Mouse (Mus musculus): ENCODE results near the gene Amh. TPM values are rescaled to one million over a fixed set of nuclear protein-coding genes. Genes with fewer than 3 reads are reported as not detected.
"Not testable (repeated sequence)": the region's sequence is repeated elsewhere in the genome, so short reads cannot be mapped to it uniquely, and the experiment has no call there.

Amh gene
- polyA plus RNA-seq, 1 experiment from 2014 or later: not detected

GRCm38 (mm10) chr10:80810084-80810483 is 5.0 kb downstream of the Amh start:
- ATAC-seq: no peak
- H3K4me2 ChIP-seq (ENCODE audit: low read length): no peak overlapping the region
- H3K9ac ChIP-seq (replicated peaks; ENCODE audit: low read depth, low read length): no peak overlapping the region
- H3K4me1 ChIP-seq (replicated peaks; ENCODE audit: control insufficient read depth, insufficient read depth, low read length): peaks cover 26% of the 10 kb centered on the region
- no peak overlapping the region for H3K4me3 ChIP-seq (replicated peaks; ENCODE audit: low read length)
- no peak overlapping the region for H3K27ac ChIP-seq (ENCODE audit: low read length)
- H3K27me3 ChIP-seq (replicated peaks; ENCODE audit: control insufficient read depth, insufficient read depth, low read length): peaks cover 25% of the 10 kb centered on the region
- no peaks in the 10 kb centered on the region for H3K9me3 ChIP-seq (ENCODE audit: control insufficient read depth, low read length)
- H3K36me3 ChIP-seq (ENCODE audit: control insufficient read depth, insufficient read depth): no peaks in the 10 kb centered on the region
- 5% methylated on average over 20 of the region's 20 CpGs for WGBS

- no peak for ATAC-seq
Observed at GRCm38 (mm10) chr10:80812391-80813041, 7.5 kb downstream of the Amh start.

GRCm38 (mm10) chr10:80813366-80813765 is 8.3 kb downstream of the Amh start, which contains the start of gene Jsrp1:
Jsrp1 (minus strand) TSS chr10:80813498.
- Histone ChIP-seq H3K9me3 (ENCODE audit: control insufficient read depth, low read length) (no peaks in the 10 kb centered on the region), H3K36me3 (ENCODE audit: control insufficient read depth, insufficient read depth) (no peaks in the 10 kb centered on the region), H3K4me1 (replicated peaks; ENCODE audit: control insufficient read depth, insufficient read depth, low read length) (peaks cover 7% of the 10 kb centered on the region; the same call in 1 of the 2 replicates), H3K27me3 (replicated peaks; ENCODE audit: control insufficient read depth, insufficient read depth, low read length) (peaks cover 21% of the 10 kb centered on the region), H3K4me2 (ENCODE audit: low read length) (no peak within 1 kb of the TSS), H3K4me3 (replicated peaks; ENCODE audit: low read length) (no peak within 1 kb of the TSS), H3K9ac (replicated peaks; ENCODE audit: low read depth, low read length) (no peak within 1 kb of the TSS), H3K27ac (ENCODE audit: low read length) (no peak within 1 kb of the TSS)
- ATAC-seq: no peak
- WGBS: 82% methylated on average over 4 of the region's 4 CpGs

More at GRCm38 (mm10) chr10:80812391-80813041, 7.5 kb downstream of the Amh start:
- no peak overlapping the region for H3K27ac ChIP-seq (ENCODE audit: low read length)
- no peak overlapping the region for H3K4me3 ChIP-seq (replicated peaks; ENCODE audit: low read length)
- peaks cover 12% of the 10 kb centered on the region; the same call in 1 of the 2 replicates for H3K4me1 ChIP-seq (replicated peaks; ENCODE audit: control insufficient read depth, insufficient read depth, low read length)
- no peaks in the 10 kb centered on the region for H3K9me3 ChIP-seq (ENCODE audit: control insufficient read depth, low read length)
- WGBS: 69% methylated on average over 5 of the region's 5 CpGs
- peaks cover 25% of the 10 kb centered on the region for H3K27me3 ChIP-seq (replicated peaks; ENCODE audit: control insufficient read depth, insufficient read depth, low read length)
- H3K4me2 ChIP-seq (ENCODE audit: low read length): no peak overlapping the region
- H3K9ac ChIP-seq (replicated peaks; ENCODE audit: low read depth, low read length): no peak overlapping the region
- H3K36me3 ChIP-seq (ENCODE audit: control insufficient read depth, insufficient read depth): no peaks in the 10 kb centered on the region

DNA sequence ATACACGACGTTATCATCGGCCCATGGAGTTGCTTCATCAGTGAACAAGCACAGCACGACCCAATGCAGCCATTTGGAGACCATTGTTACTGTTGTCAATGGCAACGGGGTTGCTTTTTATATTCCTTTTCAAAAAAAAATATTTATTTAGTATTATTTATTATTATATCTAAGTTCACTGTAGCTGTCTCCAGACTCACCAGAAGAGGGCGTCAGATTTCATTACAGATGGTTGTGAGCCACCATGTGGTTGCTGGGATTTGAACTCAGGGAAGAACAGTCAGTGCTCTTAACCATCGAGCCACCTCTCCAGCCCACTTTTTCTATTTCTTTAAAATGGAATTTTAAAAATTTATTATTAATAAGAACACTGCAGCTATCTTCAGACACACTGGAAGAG is 9.8 kb downstream of the Amh start:
- no peaks in the 10 kb centered on the region for H3K36me3 ChIP-seq (ENCODE audit: control insufficient read depth, insufficient read depth)
- no peak for ATAC-seq
- H3K27me3 ChIP-seq (replicated peaks; ENCODE audit: control insufficient read depth, insufficient read depth, low read length): peaks cover 9% of the 10 kb centered on the region
- 65% methylated on average over 7 of the region's 7 CpGs for WGBS
- H3K4me3 ChIP-seq (replicated peaks; ENCODE audit: low read length): no peak overlapping the region
- no peaks in the 10 kb centered on the region for H3K9me3 ChIP-seq (ENCODE audit: control insufficient read depth, low read length)
- no peaks in the 10 kb centered on the region for H3K4me1 ChIP-seq (replicated peaks; ENCODE audit: control insufficient read depth, insufficient read depth, low read length)
- H3K9ac ChIP-seq (replicated peaks; ENCODE audit: low read depth, low read length): no peak overlapping the region
- H3K27ac ChIP-seq (ENCODE audit: low read length): no peak overlapping the region
- no peak overlapping the region for H3K4me2 ChIP-seq (ENCODE audit: low read length)

GRCm38 (mm10) chr10:80816303-80816702 is 11.3 kb downstream of the Amh start:
- WGBS: 86% methylated on average over 3 of the region's 3 CpGs
- not testable (repeated sequence) for H3K9me3 ChIP-seq (ENCODE audit: control insufficient read depth, low read length); H3K36me3 ChIP-seq (ENCODE audit: control insufficient read depth, insufficient read depth); H3K27me3 ChIP-seq (replicated peaks; ENCODE audit: control insufficient read depth, insufficient read depth, low read length); ATAC-seq; H3K27ac ChIP-seq (ENCODE audit: low read length); H3K4me2 ChIP-seq (ENCODE audit: low read length); H3K4me1 ChIP-seq (replicated peaks; ENCODE audit: control insufficient read depth, insufficient read depth, low read length); H3K4me3 ChIP-seq (replicated peaks; ENCODE audit: low read length); H3K9ac ChIP-seq (replicated peaks; ENCODE audit: low read depth, low read length)

GRCm38 (mm10) chr10:80817164-80817563 is 12.1 kb downstream of the Amh start:
- WGBS: 72% methylated on average over 2 of the region's 2 CpGs
- Histone ChIP-seq H3K4me3 (replicated peaks; ENCODE audit: low read length) (no peak overlapping the region), H3K27ac (ENCODE audit: low read length) (no peak overlapping the region), H3K36me3 (ENCODE audit: control insufficient read depth, insufficient read depth) (no peaks in the 10 kb centered on the region), H3K9me3 (ENCODE audit: control insufficient read depth, low read length) (no peaks in the 10 kb centered on the region), H3K27me3 (replicated peaks; ENCODE audit: control insufficient read depth, insufficient read depth, low read length) (no peaks in the 10 kb centered on the region), H3K4me1 (replicated peaks; ENCODE audit: control insufficient read depth, insufficient read depth, low read length) (no peaks in the 10 kb centered on the region), H3K4me2 (ENCODE audit: low read length) (no peak overlapping the region), H3K9ac (replicated peaks; ENCODE audit: low read depth, low read length) (no peak overlapping the region)
- no peak for ATAC-seq

DNA sequence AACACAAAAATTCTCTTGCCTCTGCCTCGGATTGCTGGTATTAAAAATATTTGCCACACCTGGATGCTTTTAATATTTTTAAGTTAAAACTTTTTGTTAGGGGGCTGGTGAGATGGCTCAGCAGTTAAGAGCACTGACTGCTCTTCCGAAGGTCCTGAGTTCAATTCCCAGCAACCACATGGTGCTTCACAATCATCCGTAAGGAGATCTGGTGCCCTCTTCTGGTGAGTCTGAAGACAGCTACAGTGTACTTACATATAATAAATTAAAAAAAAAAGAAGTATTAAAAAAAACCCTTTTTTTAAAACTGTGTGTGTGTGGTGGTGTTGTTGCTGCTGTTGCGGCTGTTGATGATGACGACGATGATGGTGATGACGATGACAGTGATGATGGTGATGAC is 12.9 kb downstream of the Amh start:
- H3K4me1 ChIP-seq (replicated peaks; ENCODE audit: control insufficient read depth, insufficient read depth, low read length); H3K27ac ChIP-seq (ENCODE audit: low read length); ATAC-seq; H3K4me3 ChIP-seq (replicated peaks; ENCODE audit: low read length); H3K9me3 ChIP-seq (ENCODE audit: control insufficient read depth, low read length); H3K27me3 ChIP-seq (replicated peaks; ENCODE audit: control insufficient read depth, insufficient read depth, low read length); H3K9ac ChIP-seq (replicated peaks; ENCODE audit: low read depth, low read length); H3K36me3 ChIP-seq (ENCODE audit: control insufficient read depth, insufficient read depth); H3K4me2 ChIP-seq (ENCODE audit: low read length): not testable (repeated sequence)
- WGBS: 85% methylated on average over 7 of the region's 7 CpGs

- H3K4me1 ChIP-seq (replicated peaks; ENCODE audit: control insufficient read depth, insufficient read depth, low read length): no peaks in the 10 kb centered on the region
- H3K36me3 ChIP-seq (ENCODE audit: control insufficient read depth, insufficient read depth): no peaks in the 10 kb centered on the region
- H3K4me3 ChIP-seq (replicated peaks; ENCODE audit: low read length): no peak overlapping the region
- H3K27ac ChIP-seq (ENCODE audit: low read length): no peak overlapping the region
- H3K9ac ChIP-seq (replicated peaks; ENCODE audit: low read depth, low read length): no peak overlapping the region
- no peak for ATAC-seq
- no peaks in the 10 kb centered on the region for H3K9me3 ChIP-seq (ENCODE audit: control insufficient read depth, low read length)
- no peak overlapping the region for H3K4me2 ChIP-seq (ENCODE audit: low read length)
- H3K27me3 ChIP-seq (replicated peaks; ENCODE audit: control insufficient read depth, insufficient read depth, low read length): no peaks in the 10 kb centered on the region
- WGBS: 64% methylated on average over 6 of the region's 6 CpGs
Observed at GRCm38 (mm10) chr10:80818599-80819281, 13.7 kb downstream of the Amh start.

GRCm38 (mm10) chr10:80819406-80819805 is 14.4 kb downstream of the Amh start:
- Histone ChIP-seq H3K27ac (ENCODE audit: low read length) (no peak overlapping the region), H3K9me3 (ENCODE audit: control insufficient read depth, low read length) (no peaks in the 10 kb centered on the region), H3K36me3 (ENCODE audit: control insufficient read depth, insufficient read depth) (no peaks in the 10 kb centered on the region), H3K4me3 (replicated peaks; ENCODE audit: low read length) (no peak overlapping the region), H3K4me2 (ENCODE audit: low read length) (no peak overlapping the region), H3K9ac (replicated peaks; ENCODE audit: low read depth, low read length) (no peak overlapping the region), H3K27me3 (replicated peaks; ENCODE audit: control insufficient read depth, insufficient read depth, low read length) (no peaks in the 10 kb centered on the region), H3K4me1 (replicated peaks; ENCODE audit: control insufficient read depth, insufficient read depth, low read length) (no peaks in the 10 kb centered on the region)
- WGBS: 55% methylated on average over 3 of the region's 3 CpGs
- no peak for ATAC-seq
